Mouse (Mus musculus): Measurements from ENCODE around the gene Lnx2.

Lnx2 gene

DNA sequence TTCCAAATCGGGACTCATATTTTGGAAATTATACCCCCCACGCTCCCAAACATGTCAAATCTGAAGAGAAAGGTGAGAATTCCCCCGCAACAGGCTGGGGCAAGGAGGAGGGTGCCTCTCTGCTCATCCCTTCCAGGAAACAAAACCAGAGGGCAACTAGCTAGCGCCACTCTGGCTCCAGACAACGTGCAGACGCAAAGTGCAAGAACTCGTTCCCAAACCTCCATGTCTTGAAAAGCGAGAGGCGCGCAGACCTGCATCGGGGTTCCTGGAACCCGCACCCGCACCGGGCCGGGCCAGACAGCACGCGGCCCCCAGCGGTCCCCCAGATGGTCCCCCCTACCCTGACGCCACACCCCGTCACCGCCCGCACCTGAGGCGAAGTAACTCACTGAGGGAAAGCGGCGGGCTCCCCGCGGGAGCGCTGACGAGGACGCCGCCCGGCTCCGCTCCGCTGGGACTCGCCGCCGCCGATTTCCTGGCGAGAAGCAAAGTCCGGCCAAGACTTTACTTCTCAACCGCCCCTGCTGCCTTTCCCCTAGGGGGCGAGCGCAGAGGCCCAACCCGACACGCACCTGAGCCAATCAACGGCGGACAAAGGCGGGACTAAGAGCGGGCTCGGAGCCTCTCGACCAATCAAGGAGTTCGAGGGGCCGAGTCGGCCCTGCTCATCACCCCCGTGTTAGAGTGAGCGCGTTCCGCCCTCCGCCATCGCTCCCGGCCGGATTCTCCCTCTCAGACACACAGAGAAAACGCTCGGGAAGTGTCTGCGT is at the start of gene Lnx2:
Gene Lnx2 (minus strand): TSS at position 561 of the 773 bp plus-strand sequence.
- DNase-seq (ENCODE audit: low read depth, low spot score) = peak; percentile 98

DNA sequence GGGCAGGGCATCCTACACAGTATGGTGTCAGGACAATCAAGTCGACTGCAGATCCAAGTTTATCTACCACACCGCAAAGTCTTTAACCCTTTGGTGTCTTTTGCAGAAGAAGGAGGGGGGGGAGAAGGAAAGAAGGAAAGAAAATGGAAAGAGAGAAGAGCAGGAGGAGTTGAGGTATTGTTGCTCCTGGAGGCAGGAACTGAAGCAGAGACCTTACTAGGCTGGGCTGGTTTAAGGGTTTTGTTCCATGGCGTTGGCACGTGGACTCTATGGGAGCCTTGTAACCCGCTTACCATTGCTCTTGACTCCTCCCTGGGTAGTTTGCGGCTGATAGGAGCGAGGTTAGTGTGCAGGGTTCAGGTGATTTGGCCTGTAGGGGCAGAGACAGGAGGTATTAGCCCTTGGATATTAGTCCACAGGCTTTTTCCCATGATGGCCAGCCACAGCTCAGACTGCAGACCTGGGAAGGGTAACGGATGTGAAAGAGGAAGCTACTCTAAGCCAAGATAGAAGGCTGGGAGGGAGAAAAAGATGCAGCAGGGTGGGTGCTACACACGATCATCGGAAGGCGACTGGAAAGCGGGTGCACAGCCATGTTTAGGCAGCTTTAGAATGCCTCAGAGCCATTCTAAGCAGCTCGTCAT is 49.3 kb upstream of the Lnx2 start:
- DNase-seq (ENCODE audit: low read depth, low spot score) = no peak

DNA sequence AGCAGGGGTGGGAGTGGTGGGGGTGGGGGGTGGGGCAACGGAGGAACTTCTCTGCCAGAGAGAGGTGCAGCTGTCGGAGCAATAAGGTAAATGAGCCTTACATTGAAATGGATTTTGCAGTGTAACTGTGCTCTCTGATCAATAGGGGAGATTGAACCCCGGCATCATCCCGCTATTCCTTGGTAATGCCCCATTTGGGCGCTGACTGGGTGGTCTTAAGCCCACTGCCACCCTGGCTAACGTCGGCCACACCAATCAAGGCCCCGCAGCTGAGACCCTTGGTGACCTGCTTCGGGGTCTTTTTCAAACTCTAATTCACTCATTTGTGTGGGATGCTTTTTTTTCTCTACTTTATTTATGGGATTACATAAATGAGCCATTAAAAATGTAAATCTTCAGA is 48.4 kb upstream of the Lnx2 start:
- DNase-seq (ENCODE audit: low read depth, low spot score) = no peak

DNA sequence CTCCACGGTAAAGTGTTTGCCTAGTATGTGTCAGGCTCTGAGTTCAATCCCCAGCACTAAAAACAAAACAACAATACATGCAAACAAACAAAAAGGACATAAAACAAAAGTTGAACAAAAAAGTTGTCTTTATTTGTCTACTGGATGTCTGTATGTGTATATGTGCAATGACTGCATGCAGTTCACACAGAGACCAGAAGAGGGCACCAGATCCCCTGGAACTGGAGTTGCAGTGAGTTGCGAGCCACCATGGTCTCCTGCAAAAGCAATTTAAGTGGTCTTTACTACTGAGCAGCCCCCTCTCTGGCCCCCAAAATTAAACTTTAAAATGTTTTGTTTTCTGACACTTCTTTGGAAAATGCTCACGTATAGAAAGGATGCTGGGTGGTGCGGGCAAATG is 44.8 kb upstream of the Lnx2 start:
- peak; percentile 69 for DNase-seq (ENCODE audit: low read depth, low spot score)

DNA sequence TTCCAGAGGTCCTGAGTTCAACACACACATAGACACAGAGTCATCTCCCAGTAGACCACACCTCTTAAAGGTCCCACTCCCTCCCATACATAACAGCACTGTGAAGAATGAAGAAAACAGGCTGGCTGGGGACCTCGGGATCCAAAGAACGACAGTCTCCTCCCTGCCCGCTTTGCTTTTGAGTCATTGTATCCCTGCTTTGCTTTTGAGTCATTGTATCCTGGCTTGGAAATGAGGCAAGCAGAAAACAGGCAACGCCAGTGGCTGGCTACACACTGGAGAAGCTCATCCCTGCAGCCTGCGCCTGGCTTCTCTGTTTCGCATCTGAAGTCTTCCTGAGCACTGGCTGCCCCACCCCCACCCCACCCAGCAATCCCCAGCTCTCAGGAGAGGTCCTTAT is 40.6 kb upstream of the Lnx2 start:
- no peak for DNase-seq (ENCODE audit: low read depth, low spot score)

DNA sequence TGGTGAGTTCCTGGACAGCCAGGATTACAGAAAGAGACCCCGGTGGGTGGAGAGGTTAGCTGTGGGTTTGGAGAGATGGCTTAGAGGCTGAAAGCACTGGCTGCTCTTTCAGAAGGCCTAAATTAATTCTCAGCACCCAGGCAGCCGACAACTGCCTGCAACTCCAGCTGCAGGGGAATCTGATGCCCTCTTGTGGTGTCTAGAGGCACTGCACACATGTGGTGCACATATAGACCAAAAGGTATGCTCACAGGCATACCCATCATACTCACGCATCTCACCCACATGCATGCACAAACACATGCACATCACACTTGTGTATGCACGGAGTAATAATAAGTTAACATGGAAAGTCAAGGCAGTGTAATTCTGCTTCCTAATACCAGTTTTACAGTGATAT is 39.2 kb upstream of the Lnx2 start:
- peak; percentile 52 for DNase-seq (ENCODE audit: low read depth, low spot score)

DNA sequence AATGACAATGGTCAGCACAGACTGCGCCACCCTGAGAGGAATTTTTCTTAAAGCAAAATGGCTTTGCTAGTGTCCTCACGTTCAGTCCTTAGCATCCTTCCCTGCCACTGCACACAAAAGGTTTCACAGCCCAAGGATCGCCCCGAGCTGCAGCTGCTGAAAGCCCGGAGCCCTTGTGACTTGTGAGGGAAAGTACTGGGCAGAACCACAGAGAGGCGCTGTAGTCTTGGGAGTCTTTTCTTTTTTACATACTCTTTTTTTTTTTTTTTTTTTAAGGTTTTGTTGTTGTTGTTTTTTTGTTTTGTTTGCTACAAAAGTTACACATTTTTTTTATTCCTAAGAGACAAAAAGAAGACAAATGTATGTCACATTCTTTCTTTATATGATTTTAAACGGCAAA is 38.4 kb upstream of the Lnx2 start:
- peak; percentile 43 for DNase-seq (ENCODE audit: low read depth, low spot score)

DNA sequence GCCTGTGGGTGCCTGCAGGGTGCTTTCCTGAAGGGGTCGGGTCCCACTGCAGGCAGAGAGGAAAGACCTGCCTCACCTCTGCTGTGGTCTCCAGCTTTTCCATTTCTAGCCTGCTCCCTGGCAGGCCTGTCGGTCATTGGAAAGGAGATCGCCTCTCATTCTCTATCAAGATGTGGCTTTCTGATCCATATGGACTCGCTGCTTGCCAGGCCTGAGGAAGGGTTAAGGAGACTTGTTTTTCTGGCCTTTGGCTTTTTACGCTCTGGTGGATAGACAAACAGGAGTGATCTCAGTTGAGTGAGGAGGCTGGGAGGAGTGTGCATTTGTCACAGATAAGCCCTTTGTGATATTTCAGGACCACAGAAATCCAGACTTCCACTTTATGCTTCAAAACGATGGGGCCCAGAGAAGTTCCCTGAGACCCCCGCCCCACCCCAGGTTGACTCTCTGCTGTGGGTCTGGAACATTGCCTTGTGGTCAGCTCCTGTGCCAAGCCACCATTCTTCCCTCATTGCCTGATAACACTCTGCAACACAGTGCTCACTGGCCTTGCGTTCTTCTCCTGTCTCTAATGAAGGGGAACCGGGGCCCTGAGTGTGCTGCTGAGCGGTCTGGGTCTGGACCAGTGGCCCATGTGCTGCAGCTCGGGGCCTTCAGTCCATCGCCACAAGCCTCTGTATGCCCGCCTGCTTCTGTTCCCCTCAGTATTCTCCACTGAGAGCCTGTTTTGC is 32.6 kb upstream of the Lnx2 start:
- no peak for DNase-seq (ENCODE audit: low read depth, low spot score)

DNA sequence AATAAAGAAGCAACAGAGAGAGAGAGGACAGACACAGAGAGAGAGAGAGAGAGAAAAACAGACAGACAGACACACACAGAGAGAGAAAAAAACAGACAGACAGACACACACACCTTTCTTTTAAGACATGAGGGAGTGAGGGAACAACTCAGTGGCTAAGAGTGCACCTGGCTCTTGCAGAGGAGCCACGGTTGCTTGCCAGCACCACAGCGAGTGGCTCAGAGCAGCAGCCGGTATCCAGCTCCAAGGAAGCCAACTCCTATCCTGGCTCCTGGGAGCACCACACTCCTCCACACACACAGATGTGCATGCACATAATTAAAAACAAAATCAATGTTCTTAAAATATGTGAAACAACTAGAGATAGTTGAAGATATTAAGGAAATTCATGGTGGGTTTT is 30.9 kb upstream of the Lnx2 start:
- DNase-seq (ENCODE audit: low read depth, low spot score) = no peak

DNA sequence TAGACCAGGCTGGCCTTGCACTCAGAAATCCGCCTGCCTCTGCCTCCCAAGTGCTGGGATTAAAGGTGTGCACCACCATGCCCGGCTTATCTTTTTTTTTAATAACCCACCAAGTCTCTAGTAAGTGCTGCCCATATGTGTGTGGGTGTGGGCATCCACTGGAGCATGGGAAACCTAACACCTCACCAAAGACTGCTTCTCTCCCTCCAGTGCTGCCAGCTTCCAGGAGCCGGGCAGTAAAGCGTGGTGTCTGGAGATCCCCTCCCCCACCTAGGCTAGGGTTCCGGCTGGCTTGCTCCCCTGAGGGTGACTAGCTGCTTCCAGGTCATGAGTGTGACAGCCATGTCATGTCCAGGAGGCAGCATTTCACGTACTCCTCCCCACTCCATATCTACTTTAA is 25.9 kb upstream of the Lnx2 start:
- DNase-seq (ENCODE audit: low read depth, low spot score) = no peak

DNA sequence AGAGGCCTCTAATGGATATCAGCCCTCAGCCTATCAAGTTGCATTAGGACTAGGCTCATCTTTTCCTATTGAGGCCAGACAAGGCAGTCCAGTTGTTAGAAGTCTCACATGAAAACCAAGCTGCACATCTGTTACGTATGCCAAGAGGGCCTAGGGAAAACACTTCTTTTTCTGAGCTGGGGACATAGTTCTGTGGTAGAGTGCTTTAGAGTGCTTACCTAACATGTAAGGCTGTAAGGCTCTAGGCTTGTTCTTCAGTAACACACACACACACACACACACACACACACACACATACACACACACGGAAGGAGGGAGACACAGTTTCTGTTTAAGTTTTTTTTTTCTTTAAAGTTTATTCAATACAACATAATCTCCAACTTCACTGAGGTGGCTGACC is 23.8 kb upstream of the Lnx2 start:
- DNase-seq (ENCODE audit: low read depth, low spot score) = no peak

DNA sequence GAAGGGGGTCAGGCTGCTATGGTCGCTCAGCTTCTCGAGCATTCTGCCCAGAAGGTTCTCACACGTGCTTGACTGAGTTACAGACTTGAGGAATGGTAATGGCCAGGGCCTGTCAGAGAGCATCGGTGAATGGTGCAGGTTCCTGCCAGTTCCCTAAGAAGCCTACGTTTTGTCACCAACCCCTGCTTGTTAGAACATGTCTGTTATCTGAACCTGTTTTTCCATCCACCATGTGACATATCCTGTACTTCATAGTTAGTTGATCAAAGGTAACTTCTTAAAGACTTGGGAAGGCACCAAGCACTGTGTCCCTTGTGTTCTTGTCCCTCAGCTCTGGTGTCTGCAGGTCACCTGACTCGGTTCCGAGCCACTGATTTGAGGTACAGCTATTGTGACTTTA is 22.3 kb upstream of the Lnx2 start:
- DNase-seq (ENCODE audit: low read depth, low spot score) = no peak

DNA sequence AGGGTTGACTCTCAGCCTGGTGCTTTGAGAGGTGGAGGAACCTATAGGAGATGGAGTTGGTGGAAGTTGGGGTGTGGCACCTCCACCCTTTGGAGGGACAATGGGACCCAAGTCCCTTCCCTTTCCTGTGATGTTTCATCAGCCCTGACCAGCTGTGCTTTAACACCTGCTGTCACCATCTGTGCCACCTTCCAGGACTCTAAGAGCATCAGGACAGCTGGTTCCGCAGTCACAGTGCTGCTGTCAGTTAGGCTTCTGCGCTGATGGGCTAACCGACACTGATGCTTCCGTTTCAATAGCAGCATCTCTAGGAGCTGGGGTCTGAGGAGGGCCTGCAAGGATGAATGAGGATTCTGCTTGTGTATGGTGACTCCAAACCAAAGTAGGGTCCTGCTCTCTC is 20.2 kb upstream of the Lnx2 start:
- DNase-seq (ENCODE audit: low read depth, low spot score) = no peak

DNA sequence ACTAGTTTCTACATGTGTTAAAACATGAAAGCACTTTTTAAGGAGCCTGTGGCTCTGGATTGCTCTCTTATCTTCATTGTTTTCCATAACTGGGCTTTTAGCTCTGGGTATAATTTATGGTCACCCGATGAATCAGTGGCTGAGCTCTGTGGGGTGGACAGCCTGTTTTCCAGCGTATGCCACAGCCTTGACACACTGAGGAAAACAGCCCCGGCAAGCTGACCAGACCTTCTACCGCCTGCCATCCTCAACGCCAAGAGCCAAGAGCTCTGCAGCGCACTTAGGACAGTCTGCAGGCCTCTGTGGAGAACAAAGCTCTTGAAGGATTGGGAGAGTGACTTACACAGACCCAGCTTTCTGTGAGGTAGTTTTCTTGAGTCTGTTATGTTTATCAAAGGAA is 17.9 kb upstream of the Lnx2 start:
- DNase-seq (ENCODE audit: low read depth, low spot score) = no peak

DNA sequence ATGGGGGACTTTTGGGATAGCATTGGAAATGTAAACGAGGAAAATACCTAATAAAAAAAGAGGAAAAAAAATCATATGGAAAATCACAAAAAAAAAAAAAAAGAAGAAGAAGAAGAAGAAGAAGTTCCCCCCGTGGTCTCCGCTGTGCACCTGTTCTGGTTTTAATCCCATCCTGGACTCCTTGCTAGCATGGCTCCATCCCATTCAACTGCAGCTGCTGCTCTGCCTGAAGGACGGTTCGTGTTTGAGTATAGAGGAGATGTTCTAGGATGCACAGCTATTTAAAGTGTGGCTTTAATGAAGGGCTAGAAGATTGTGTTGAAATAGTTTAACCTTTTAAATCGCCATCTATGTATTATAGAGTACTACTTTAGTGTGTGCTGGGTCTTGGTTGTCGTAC is 16.1 kb upstream of the Lnx2 start:
- DNase-seq (ENCODE audit: low read depth, low spot score) = no peak

DNA sequence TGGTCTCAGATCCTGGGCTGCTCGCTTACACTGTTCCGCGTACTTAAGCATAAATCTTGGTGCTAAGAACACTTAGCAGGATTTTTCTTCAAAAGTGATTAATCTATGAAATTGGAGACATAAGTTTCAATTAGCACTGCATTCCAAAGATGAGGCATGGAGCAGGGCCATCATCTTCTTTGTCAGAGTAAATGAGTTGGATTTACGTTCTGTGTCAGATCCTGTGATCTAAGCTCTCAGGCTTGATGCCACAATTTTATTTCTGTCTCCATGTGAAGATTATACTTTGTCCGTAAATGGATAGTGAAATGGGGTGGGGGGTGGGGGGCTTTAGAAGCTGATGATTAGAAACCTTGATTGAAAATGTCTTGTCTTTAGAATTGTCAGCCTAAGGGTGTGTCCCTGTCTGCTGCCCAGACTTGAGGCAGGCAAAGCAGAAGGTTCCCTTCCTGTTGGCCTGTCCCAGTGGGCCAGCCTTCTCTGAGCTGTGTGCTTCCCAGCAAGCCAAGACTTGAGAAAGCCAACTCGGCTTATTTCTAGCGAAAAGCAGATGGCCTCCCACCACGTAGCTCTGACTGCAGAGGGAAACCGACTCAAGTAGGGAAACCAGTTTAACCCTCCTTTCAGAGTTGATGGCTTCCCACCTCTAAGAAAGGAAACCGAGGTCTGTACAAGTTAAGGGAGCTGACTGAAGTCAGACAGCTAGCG is 14.0 kb upstream of the Lnx2 start:
- DNase-seq (ENCODE audit: low read depth, low spot score) = no peak

DNA sequence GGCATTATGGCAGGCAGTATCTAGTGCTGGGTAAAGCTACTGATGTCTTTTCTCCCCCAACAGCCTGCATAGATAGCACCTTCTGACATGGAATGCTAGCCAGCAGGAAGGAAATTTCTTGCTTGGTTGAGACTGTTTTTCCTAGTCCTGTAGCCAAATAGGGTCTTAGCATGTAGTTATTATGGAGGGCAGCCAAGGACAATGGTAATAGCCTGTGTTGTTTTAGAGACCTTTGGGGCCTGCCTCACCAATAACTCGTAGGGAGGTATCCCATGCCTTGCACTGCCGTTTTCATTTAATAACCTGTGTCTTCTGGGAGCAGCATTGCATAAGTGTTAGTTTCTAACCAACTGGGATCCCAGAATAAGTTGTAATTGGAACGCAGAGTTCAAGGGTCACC is 13.4 kb upstream of the Lnx2 start:
- no peak for DNase-seq (ENCODE audit: low read depth, low spot score)

DNA sequence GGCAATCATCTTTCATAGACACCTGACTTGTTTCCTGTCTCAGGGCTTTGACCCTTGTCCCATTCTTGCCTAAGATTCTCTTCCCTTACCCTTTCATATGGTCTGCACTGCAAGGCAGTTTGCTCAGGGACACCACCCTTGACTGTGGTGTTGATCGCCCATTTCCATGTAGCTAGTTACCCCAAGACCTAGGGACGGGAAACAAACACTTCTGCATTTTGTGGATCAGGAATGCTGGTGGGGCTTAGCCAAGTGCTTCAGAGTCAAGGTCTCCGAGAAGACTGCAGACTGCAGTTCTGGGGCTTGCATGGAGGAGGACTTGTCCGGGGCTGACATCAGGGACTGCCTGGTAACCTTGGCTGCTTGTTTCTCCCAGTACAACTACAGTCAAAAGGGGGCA is 10.4 kb upstream of the Lnx2 start:
- DNase-seq (ENCODE audit: low read depth, low spot score) = peak; percentile 41

DNA sequence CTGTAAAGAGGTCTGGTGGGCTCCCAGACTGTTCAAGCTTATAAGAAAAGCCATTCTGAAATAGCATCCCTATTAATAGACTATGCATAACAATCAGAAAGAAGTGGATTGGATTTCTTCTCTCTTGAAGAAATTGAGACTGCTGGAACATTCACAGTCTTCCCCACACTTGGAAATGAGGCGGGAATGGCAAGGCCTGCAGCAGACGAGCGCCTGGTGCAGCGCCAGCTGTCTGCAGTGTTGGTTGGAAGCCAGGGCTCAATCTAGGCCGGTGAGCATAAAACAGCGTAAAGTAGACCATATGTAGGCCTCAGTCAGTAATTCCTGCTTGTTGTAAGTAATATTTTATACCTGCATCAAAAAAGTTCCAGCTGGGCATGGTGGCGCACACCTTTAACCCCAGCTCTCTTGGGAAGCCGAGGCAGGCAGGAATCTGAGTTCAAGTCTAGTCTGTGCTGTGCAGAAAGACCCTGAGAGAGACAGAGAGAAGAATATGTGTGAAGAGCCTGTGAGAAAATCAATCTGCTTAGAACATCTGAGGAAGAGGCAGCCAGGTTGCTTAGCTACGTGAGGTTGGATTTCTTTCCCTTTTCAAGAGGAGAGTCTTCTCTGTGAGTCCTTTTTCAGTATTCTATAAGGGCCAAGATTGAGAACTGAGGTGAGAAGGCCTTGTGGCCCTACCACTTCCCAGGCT is 9.0 kb upstream of the Lnx2 start:
- no peak for DNase-seq (ENCODE audit: low read depth, low spot score)

DNA sequence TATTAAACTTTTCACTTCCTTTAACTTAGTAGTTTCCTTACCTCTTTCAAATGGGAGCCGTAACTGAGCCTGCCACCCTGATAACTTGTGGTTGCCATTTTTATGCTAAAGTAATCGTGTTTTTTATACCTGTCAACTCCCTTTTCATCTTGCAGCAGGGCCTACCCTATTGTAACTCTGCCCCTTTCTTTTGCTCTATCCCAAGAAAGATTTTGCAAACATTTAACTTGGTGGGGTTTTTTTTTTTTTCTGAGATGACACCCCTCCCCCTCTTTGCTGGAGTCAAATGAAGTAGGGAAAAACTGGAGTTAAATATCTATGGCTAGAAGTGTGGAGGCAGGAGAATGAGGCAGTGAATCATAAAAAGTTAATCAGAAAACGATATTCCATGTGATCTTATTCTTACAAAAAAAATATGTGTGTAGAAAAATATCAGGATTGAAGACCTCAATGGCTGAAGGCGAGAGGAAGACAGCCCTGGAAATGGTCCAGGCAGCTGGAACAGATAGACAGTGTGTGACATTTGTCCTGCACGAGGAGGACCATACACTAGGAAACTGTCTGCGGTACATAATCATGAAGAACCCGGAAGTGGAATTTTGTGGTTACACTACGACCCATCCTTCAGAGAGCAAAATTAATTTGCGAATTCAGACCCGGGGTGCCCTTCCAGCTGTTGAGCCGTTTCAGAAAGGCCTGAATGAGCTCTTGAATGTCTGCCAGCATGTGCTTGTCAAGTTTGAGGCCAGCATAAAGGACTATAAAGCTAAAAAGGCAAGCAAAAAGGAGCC is 1.9 kb upstream of the Lnx2 start:
- DNase-seq (ENCODE audit: low read depth, low spot score) = no peak
